Mouse (Mus musculus) macrophage (primary cell): ENCODE data around the gene Tnnt3. TPM values are rescaled to one million over a fixed set of nuclear protein-coding genes. Genes with fewer than 3 reads are reported as not detected.

Source experiments
- H3K27ac ChIP-seq: fragments of 350-480 bp; formaldehyde crosslinking; 2 replicates; pipeline ENCODE4 v1.9.0; 2021
- H3K36me3 ChIP-seq: fragments of 350-480 bp; formaldehyde crosslinking; 2 replicates; pipeline ENCODE4 v1.9.0; 2021; ENCODE audit errors: inconsistent target
- H3K4me3 ChIP-seq: fragments of 350-480 bp; formaldehyde crosslinking; 2 replicates; pipeline ENCODE4 v1.9.0; 2021; ENCODE audit errors: inconsistent target
- H3K79me2 ChIP-seq: fragments of 350-480 bp; formaldehyde crosslinking; 2 replicates; pipeline ENCODE4 v1.9.0; 2021; ENCODE audit errors: inconsistent target
- WGBS: methylation state at CpG from one replicate; pipeline ENCODE4 v1.1.7; 2026; ENCODE audit warnings: inconsistent platforms; ENCODE audit not compliant: missing documents; 5-methylcytosine and 5-hydroxymethylcytosine counted together
- polyA plus RNA-seq: library from polyadenylated mRNA; stranded (reverse); fragments of 250-400 nt; gene quantifications from 3 replicates; pipeline ENCODE4 v1.2.4, GENCODE M21; 2018; ENCODE audit warnings: inconsistent platforms

Gene Tnnt3
- polyA plus RNA-seq, 1 experiment from 2014 or later, result not detected

GRCm38 (mm10) chr7:142506501-142506900, 7.9 kb downstream of the Tnnt3 start:
- H3K27ac ChIP-seq, result no peak overlapping the region
- no peaks in the 10 kb centered on the region for H3K36me3 ChIP-seq
- 61% methylated on average over 4 of the region's 4 CpGs for WGBS
- no peaks in the 10 kb centered on the region for H3K79me2 ChIP-seq
- H3K4me3 ChIP-seq, result no peak overlapping the region

DNA sequence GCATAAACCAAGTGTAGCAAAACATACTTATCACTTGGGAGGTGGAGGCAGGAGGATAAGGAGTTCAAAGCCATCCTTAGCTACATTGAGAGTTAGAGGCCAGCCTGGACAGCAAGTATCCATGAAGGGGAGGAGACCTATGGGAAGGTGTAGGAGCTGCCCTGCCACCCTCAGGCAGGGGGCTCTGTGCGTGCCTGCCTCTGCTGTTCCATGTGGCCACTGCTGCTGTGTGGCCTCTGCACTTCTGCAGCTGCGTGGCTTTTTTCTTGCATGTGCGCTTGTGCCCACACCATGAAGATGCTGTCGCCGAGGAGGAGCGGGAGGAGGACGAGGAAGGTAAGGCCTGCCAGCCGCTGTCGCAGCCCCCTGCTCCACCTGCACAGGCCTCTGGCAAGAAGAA, 8.8 kb downstream of the Tnnt3 start:
- Histone ChIP-seq H3K36me3 (no peaks in the 10 kb centered on the region), H3K4me3 (no peak overlapping the region), H3K27ac (no peak overlapping the region), H3K79me2 (no peaks in the 10 kb centered on the region)
- WGBS, result 95% methylated on average over 9 of the region's 9 CpGs

DNA sequence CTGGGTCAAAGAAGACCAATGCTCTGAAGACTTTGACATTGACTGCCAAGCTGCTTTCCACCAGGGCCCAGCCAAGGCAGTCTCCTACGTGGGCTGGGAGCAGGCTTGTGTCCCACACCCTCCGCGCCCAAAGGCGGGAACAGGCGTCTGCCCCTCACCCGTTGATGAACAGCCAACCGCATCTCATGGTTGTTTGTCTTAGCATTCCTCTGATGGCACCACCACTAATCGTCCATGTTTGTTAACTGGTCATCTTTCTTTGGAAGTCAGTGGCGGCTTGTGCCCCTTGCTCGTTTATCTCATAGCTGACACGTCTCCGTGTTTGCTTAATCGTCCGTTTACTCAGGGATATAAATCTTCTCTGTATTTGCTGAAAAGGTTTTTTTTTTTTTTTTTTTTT, 10.9 kb downstream of the Tnnt3 start:
- Histone ChIP-seq H3K4me3 (no peak overlapping the region), H3K27ac (no peak overlapping the region), H3K36me3 (no peaks in the 10 kb centered on the region), H3K79me2 (no peaks in the 10 kb centered on the region)
- WGBS, result 91% methylated on average over 10 of the region's 14 CpGs

- no peaks in the 10 kb centered on the region for H3K36me3 ChIP-seq
- no peak overlapping the region for H3K27ac ChIP-seq
- WGBS, result 84% methylated on average over 12 of the region's 12 CpGs
- no peaks in the 10 kb centered on the region for H3K79me2 ChIP-seq
- no peak overlapping the region for H3K4me3 ChIP-seq
Measured at GRCm38 (mm10) chr7:142510021-142510777, 11.6 kb downstream of the Tnnt3 start.

GRCm38 (mm10) chr7:142514048-142514447, 15.4 kb downstream of the Tnnt3 start:
- Histone ChIP-seq H3K4me3 (no peak overlapping the region), H3K79me2 (no peaks in the 10 kb centered on the region), H3K27ac (no peak overlapping the region), H3K36me3 (no peaks in the 10 kb centered on the region)
- 80% methylated on average over 4 of the region's 4 CpGs for WGBS

DNA sequence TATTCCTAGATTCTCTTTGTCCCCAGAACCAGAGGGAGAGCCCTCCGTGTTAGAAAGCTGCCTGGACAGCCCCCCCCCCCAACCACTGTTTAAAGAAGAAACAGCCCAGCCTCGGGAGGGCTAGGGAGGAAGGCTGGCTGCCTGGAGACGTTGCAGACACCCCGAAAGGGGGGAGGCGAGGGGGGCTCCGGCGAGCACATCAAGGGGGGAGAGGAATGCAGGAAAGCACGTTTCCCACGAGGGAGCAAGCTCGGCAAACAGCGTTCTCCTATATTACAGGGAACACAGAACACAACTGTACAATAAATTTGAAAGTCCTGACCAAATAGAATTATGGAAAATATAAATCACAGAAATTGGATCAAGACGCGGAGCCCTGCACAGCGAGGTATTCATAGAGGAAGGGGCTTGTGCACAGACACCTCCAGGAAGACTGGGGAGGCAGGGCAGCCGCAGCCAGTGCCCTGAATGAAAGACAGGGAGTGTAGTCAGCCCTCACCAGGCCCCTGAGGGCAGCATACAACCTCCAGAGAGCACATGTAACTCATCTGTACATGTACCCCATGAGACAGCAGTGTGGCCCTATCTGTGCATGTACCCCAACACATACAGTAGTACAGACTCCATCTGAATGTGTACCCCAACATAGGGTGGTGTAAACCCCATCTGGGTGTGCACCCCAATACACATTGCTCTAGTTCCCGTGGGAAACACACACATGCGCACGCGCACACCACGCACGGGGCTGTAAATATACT, 17.8 kb downstream of the Tnnt3 start:
- H3K79me2 ChIP-seq, result no peaks in the 10 kb centered on the region
- WGBS, result 56% methylated on average over 18 of the region's 21 CpGs
- H3K36me3 ChIP-seq, result no peaks in the 10 kb centered on the region
- no peak overlapping the region for H3K4me3 ChIP-seq
- no peak overlapping the region for H3K27ac ChIP-seq

DNA sequence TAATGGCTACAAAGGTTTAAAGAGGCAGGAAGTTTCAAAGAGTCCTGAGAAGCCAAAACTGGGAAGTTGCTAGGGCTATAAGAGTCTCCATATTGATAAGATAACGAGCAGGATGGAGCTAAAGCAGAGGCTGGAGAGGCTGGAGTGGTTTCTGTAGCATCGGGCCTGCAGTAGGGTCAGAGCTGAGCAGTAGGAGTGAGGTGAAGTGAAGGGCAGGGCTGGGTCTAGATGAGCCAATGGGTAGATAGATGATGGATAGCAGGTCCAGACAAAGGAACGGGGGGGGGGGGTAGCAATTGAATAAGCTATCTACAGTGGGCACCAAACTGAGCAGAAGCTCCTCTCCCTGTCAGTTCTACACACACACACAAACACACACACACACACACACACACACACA, 18.9 kb downstream of the Tnnt3 start:
- Histone ChIP-seq H3K4me3 (no peak overlapping the region), H3K36me3 (no peaks in the 10 kb centered on the region), H3K27ac (no peak overlapping the region), H3K79me2 (no peaks in the 10 kb centered on the region)
- 77% methylated on average over 3 of the region's 3 CpGs for WGBS

- Histone ChIP-seq H3K4me3 (no peak overlapping the region), H3K27ac (no peak overlapping the region), H3K36me3 (no peaks in the 10 kb centered on the region), H3K79me2 (no peaks in the 10 kb centered on the region)
- WGBS, result 96% methylated on average over 4 of the region's 4 CpGs
Measured at GRCm38 (mm10) chr7:142520331-142520730, 21.7 kb downstream of the Tnnt3 start.

DNA sequence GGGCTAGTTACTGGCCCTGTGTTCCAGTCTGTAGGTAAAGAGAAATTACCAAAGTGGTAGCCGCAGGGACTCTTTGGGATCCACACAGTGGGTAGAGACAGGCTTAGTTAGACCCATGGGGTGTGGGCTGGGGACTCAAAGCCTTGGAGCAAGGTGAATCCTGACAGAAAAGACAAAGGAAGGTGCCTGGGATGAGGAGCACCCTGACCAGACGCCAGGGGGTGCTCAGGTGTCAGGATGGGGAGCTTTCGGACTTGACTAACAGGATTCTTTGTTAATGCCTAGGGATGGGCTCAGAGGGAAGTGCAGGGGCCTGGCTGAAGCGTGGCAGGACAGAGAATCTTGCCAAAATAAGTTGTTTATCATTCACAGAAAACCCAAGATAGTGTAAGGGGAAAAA, 23.7 kb downstream of the Tnnt3 start:
- Histone ChIP-seq H3K36me3 (no peaks in the 10 kb centered on the region), H3K79me2 (no peaks in the 10 kb centered on the region), H3K4me3 (no peak overlapping the region), H3K27ac (no peak overlapping the region)
- WGBS, result 62% methylated on average over 4 of the region's 4 CpGs

DNA sequence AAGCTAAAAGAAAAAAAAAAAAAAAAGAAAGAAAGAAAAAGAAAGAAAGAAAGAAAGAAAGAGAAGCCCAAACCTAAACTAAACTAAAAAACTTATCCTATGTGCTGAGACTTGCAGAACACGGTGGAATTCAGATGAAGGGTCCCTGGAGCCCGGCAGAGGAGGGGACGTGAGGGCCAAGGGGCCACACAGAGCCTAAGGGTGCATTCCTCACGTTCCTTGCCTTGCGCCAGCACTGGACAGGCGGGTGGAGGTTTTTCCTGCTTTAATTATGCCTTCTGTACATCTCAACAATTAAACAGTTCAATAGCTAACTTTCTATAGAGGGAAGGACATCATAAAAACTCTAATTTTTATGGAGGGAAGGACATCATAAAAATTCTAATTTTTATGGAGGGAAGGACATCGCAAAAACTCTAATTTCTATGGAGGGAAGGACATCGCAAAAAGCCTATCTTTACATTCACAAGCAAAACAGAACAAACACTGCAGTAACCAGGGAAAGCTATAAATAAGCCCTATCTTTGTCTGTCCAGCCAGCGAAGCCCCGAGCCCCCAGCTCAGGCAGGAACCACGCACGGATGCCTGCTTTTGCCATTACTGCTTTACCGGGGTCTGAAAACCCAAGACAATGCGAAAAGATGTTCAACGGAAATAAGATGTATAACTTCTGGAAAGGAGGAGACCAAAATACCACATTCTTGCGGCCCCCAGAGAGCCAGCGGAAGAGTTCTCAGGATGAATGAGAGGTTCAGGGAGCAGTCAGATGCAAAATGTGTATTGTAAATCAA, 24.8 kb downstream of the Tnnt3 start:
- H3K27ac ChIP-seq, result no peak overlapping the region
- no peaks in the 10 kb centered on the region for H3K36me3 ChIP-seq
- WGBS, result 91% methylated on average over 17 of the region's 17 CpGs
- no peak overlapping the region for H3K4me3 ChIP-seq
- no peaks in the 10 kb centered on the region for H3K79me2 ChIP-seq

- Histone ChIP-seq H3K79me2 (no peaks in the 10 kb centered on the region), H3K4me3 (no peak overlapping the region), H3K36me3 (no peaks in the 10 kb centered on the region), H3K27ac (no peak overlapping the region)
- 77% methylated on average over 13 of the region's 13 CpGs for WGBS
Measured at GRCm38 (mm10) chr7:142525342-142526178, 26.9 kb downstream of the Tnnt3 start.

DNA sequence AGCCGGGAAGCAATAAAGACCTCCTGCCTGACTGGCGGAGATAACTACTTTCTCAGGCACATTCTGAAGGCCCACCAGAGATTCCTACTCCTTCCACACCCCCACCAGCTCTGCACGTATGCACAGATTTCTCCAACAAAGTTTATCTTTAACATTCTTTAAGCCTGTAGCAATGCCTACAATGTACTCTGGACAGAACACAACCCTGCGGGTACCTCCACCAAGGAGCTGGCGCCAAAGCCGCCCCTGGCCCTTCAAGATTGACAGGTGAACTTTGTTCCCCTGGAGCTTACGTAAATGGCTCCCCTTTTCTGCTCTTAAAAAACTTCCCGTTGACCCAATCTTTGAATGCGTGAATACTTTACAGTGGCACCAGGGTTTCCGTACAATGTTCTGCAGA, 30.7 kb downstream of the Tnnt3 start:
- Histone ChIP-seq H3K27ac (no peak overlapping the region), H3K4me3 (no peak overlapping the region), H3K79me2 (no peaks in the 10 kb centered on the region), H3K36me3 (no peaks in the 10 kb centered on the region)
- WGBS, result 93% methylated on average over 10 of the region's 10 CpGs

GRCm38 (mm10) chr7:142531973-142532521, 33.4 kb downstream of the Tnnt3 start:
- no peak overlapping the region for H3K27ac ChIP-seq
- peaks cover under 1% of the 10 kb centered on the region; the same call in 1 of the 2 replicates for H3K36me3 ChIP-seq
- H3K79me2 ChIP-seq, result no peaks in the 10 kb centered on the region
- 88% methylated on average over 3 of the region's 4 CpGs for WGBS
- H3K4me3 ChIP-seq, result no peak overlapping the region

DNA sequence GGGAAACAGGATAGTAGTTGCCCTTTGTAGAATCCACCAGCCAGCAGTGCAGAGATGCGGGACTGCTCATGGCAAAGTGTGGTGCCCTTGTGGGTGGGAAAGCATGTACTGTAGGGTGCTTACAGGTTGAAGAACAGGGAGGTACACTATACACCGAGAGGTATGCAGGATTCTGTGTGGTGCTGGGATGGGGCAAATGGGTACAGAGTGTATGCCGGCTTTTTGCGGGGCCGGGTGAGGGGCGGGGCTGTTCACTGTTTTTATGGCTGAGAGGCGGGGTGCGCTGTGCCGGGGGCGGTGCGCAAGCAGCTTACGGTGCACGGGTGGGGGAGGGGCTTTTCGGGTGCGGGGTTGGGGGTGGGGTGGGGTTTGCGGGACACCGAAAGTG, 34.0 kb downstream of the Tnnt3 start, which contains the start of gene Mrpl23:
Gene Mrpl23 (plus strand): TSS at position 16 of the 388 bp plus-strand sequence.
- Histone ChIP-seq H3K27ac (peak within 1 kb of the TSS; percentile 71), H3K36me3 (peaks cover 5% of the 10 kb centered on the region; the same call in 1 of the 2 replicates), H3K79me2 (no peaks in the 10 kb centered on the region), H3K4me3 (peak within 1 kb of the TSS; percentile 54)
- 1% methylated on average over 17 of the region's 17 CpGs for WGBS
